Mouse (Mus musculus) CH12F3 (cell line): Measurements from ENCODE around the gene Hs6st3.

Experiments
- in situ Hi-C: fragments of 300-500 bp; cut with MboI; formaldehyde crosslinking; loops from 2 replicates; pipeline ENCODE4 v1.14.3; 2020; ENCODE audit warnings: low sequenced_read_pairs

The Hs6st3 gene

DNA sequence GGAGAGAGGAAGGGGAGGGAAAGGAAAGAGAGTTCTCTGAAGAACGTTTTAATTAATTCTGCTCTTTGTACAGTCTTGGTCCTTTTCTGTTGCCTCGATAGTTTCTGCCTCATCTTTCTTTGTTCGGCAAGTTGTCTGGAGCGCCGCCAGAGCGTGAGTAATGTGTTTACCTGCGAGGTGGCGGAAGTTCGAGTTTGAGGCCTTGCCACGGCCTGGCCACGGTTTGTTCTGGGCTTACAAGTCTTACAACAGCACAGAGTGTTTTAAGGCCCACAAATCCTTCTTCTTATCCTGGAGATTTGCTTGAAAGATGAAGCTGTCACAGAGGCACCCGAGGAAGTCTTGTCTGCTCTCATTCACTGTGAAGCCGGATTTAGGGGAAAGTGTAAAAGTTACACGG, 466.2 kb downstream of the Hs6st3 start:
- in situ Hi-C loops: no loop called here

DNA sequence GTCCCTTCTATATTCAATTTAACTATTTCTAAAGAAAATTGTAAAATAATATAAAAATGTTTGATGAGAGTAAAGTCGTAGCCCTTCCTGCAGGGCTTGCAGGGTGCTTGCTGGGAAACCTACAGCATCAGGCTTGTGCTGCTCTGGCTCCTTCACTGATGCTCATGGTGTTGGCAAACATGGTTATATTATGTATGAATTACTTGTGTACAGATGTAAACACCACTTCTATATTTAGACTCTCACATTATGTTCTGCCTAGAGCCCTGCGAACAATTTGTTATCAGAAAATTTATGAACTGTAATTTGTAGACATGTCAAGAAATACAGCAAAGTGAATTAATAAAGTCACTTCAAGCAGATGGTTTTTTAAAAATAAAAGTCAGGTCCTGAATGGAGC, 474.7 kb downstream of the Hs6st3 start:
- in situ Hi-C loops: no loop called here

DNA sequence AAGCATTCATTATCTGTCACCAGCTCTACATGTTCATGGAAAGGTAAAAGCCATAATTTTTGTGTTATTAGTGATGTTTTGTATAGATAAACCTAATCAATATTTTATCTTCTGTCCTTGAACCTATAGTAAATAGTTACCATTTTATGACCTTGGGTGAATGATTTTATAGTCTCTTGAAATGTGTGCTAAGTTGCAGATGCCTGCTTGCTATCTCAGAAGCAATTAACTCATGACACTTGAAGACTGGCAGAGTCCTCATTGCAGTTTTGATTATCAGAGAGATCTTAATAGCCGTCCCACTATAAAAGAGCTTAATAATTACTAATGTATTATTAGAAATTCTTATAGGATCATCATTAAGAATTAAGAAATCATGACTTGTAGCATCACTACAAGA, 491.0 kb downstream of the Hs6st3 start:
- in situ Hi-C loops: no loop called here

DNA sequence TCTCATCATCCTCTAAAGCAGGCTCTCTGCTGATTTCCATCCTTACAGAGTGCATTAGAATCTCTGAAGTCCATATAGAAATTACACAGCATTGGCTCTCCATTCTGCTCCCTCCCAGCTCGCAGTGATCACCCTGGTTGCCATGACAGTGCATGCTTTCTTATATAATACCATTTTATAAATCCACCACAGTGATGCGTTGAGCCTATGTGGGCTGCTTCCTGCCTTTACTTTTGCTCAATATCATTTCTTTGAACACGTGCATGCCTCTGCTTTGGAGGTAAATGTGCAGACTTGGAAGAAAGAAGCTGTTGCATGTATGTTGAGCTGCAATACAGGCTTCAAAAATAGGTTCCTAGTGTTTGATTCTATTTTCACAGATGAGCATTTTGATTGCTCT, 494.9 kb downstream of the Hs6st3 start:
- in situ Hi-C loops: no loop called here

DNA sequence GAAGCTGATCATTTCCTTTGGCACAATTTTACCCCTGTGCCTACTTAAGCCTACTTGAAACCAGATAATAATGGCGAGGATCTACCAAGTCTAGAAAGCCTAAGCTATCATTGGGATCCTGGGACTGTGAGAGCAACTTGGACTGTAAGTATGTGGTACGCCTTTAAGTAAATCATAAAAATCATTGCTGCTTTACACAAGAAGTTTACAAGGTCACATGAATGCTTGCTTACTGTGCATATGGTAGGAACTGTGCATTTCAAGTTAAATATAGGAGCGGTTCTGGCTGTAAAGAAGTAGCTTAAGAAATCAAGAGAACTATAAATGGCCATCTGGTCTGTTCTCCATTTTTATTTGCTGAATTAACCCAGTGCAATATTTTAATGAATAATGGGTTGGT, 495.5 kb downstream of the Hs6st3 start:
- in situ Hi-C loops: no loop called here

DNA sequence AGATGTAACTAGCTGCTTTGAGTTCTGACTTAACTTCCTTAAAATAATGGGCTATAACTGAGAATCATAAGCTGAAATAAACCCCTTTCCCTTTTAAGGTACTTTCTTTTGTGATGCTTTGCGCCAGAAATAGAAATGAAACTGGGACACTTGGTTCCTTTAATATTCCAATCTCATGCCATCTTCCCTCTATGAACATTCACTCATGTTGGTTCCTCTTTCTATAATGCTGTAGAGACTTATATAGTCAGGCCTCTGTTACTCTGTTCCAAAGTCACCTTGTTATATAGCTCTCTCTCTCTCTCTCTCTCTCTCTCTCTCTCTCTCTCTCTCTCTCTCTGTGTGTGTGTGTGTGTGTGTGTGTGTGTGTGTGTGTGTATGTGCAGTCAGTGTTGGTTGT, 504.7 kb downstream of the Hs6st3 start:
- in situ Hi-C loops: no loop called here

DNA sequence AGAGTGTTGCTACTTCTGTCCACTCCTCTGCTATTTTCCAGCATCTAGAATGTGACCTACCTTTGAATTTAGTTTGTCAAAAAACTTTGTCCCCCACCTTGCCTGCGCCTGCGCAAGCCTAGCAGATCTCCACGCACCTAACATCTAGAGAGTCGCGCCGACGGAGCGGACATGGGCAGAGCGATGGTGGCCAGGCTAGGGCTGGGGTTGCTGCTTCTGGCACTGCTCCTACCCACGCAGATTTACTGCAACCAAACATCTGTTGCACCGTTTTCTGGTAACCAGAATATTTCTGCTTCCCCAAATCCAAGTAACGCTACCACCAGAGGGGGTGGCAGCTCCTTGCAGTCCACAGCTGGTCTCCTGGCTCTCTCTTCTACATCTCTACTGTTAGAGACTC, 505.7 kb downstream of the Hs6st3 start:
- in situ Hi-C loops: no loop called here

DNA sequence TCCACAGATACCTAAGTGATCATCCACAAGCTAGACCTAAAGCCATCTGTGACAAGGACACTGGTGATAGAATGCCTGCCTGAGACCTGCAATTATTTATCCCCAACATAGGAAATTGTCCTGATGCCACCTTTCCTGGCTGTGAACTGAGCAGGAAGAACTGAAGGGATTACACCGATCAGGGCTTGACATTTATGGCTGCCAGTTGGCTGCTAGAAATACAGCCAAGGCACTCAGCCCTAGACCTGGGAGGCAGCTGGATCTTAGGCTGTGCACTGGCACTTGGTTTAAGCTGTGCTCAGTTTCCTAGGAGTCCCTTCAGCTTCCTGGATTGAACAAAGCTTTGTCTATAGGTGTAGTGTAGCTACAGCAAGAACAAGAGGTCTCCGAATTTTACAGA, 518.8 kb downstream of the Hs6st3 start:
- in situ Hi-C loops: no loop called here

DNA sequence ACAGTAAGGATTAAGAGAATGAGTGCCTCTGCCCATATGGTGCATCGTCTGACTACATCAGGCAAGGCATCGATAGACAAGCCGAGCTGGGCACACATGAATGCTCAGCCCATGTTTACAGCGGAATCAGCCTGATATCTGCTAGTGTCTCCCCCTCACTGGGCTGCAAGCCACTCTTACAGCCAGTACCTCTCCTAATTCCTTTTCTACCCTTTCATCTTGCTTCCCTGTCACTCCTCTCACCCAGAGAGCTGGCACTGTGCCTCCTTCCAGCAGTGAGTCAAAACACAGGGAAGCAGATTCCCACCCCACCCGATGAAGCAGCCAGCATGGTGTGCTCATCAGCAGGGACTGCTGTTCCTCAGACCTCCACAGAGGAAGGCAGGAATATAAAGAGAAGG, 527.6 kb downstream of the Hs6st3 start:
- in situ Hi-C loops: no loop called here

DNA sequence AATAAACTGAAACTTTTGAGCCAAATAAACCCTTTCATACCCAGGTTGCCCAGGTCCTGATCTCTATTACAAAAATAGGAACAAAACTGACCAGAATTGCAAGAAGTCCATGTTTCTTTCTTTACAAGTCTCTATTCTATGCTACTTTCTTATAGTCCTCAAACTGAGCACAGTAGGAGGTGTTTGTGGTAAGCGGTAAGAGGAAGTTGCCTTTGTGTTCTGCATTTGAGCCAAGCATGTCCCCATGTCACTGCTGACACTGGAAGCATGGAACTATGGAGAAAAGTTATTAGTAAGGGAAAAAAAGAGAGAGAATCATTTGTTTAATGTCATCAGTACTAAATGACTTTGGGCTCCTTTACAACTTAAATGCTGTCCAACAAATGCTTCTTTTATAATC, 529.3 kb downstream of the Hs6st3 start:
- in situ Hi-C loops: no loop called here

DNA sequence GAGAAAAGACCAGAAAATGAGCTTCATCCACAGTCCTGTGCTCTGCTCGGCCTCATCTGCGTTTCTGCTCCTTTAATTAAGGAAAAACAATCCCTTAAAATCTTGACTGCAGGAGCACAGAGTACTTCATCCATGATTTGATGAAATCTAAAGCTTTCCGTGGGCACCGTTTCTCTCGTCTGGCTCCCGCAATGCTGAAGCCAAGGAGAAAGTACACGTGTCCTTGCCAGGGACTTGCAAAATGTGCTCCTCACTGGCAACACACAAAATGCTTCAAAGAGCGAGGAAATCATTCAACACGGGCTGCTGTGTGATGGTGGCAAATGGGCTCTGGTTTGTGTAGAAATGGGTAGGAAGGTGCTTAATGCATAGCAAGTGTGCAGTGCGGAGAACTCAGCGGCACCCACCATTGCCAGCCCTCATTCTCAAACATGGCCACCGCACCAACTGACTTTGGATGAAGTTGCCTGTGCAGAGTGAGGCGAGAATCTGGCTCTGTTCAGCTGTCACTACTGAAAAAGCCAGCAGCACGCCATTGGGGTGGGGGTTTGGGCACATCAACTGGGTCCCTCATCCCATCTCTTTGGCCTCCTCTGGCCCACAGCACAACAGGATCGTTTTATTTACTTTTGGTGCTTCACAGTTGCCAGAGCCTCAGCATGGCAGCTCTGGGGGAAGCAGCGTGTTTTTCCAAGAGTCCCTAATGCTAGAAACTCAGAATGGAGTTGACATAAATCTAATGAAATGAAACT, 532.9 kb downstream of the Hs6st3 start:
- in situ Hi-C loops: no loop called here

DNA sequence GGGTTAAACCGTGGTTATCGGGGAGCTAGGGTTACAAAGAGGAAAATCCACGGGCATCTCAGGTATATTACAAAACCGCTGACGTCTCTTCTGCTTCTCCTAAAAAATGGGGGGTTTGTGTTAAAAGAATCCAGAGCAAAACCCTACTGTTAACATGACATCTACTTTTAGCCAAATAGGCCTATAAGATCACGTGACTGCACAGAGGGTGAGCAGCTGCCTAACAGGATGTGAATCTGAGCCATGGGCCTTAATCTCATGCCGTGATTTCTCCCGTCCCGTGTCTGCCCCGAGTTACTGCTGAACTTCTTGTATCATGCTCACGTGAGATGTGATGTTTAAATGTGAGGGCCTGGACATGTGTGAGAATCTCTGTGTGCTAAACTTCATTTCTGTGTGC, 540.4 kb downstream of the Hs6st3 start:
- in situ Hi-C loops: no loop called here

DNA sequence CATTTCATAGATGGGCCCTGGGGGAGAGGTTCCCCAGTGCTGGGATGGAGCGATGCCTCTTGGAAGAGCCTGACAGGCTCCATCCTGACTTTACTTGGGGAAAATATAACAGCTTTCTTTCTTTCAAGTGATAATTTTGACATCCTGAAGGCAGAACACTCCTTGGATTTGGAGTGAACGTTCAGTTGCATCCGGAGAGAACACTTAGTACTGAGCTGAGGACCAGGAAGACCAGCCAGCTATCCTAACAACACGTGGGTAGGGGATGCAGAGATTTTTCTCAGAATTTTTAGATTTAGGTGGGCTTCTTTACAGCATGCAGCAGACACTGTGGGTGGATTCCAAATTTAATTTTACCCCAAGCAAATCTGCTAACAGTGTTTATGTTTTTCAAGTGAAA, 541.9 kb downstream of the Hs6st3 start:
- in situ Hi-C loops: no loop called here

DNA sequence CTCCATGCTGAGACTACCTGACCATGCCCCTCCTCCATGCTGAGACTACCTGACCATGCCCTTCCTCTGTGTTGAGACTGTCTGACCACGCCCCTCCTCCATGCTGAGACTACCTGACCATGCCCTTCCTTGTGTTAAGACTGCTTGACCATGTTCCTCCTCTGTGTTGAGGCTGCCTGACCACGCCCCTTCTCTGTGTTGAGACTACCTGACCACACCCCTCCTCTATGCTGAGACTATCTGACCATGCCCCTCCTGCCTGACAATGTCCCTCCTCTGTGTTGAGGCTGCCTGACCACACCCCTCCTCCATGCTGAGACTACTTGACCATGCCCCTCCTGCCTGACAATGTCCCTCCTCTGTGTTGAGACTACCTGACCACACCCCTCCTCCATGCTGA, 549.7 kb downstream of the Hs6st3 start:
- in situ Hi-C loops: no loop called here

DNA sequence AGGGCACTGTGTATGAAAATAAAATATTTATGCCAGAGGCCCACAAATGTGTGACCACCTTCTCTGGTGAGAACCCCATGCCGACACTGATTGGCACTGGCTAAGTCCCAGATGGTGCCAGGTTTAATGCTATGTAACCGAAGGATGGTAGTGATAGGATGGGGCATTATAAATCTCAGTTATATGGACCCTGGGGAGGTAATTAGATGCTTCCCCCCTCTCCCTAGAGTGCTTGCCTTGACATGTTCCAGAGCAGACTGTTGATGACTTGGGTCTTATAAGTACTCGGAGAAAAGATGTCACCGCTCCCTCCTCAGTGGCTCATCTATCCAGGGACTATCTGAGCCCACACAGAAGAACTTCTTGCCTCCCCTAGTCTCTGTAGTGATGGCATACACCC, 561.8 kb downstream of the Hs6st3 start:
- in situ Hi-C loops: no loop called here

DNA sequence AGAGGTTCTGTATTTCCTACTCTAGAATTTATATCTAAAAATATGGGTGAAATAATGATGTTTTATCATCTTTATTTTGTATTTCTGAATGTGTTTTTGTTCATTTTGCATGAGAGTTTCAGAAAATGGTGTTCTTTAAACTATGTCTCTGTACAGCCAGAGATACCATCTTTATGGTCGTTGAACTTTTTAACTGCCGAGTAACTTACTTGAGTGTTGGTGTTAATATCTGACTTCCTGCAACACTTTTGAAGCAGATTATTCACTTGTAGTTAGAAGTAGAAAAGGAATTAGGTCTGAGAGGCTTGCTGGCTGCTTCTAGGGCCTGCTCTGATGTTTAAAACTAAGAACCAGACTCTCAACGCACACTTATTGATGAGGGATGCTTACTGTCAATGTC, 576.6 kb downstream of the Hs6st3 start:
- in situ Hi-C loops: no loop called here

DNA sequence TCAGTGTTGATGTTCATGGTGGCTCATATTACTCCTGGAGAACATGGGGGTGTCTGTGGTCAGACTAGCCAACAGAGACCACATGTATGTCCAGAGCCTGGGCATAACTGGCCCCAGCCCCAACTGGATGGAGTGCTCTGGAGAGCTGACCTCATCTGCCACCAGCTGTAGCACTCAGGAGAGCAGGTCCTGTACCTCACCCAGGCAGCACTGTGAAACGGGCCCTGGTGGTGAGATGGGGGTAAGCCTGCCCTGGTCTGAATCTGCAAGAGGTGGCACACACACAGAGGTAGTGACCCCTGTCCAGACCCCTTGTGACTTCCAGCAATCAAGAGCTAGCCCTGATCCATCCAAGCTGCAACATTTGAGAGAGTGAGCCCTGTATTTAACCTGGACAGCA, 579.2 kb downstream of the Hs6st3 start:
- in situ Hi-C loops: no loop called here

DNA sequence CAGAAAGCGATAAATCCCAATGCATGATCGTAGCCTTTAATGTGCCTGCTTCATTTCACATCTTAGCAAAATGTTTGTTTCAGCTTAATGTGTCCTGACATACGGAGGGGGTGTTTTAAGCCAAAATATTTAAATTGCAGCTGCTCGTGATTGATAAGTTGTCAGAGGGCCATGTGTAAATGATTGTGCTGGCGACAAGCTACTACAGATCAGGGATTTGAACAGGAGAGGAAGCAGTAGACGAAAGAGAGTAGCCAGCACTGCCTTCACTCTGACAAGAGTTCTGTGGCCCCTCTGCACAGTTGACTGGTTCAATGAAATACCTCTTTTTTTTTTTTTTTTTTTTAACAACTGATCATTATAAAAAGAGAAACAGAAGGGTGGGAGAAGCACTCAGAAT, 587.0 kb downstream of the Hs6st3 start:
- in situ Hi-C loops: no loop called here

DNA sequence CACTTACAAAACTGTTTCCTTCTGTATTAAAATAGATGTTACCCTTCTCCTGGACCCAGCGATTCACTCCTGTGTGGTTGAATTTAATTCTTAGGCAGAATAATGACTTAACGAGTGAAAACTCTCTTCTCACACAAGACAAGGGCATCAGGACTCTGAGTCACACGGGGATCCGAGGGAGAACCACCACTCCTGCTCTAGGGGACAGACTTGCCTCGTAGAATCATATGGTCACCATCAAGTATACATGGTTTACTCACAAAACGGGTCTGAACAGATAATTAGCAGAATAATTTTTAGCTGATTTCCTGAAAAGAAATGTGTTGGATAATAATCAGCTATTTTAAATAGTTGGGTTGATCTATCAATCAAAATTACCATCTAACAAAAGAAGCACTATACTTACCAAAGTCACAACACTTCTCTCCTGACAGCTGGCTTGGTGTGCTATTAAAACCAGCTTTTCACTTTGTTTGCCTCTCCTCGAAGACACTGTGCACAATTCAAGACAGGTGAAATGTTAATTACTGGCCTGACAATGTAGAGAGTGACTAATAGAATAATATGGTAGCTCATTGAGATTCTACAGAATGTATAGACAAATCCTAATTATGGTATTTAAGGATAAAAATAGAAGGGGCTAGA, 593.4 kb downstream of the Hs6st3 start:
- in situ Hi-C loops: no loop called here

DNA sequence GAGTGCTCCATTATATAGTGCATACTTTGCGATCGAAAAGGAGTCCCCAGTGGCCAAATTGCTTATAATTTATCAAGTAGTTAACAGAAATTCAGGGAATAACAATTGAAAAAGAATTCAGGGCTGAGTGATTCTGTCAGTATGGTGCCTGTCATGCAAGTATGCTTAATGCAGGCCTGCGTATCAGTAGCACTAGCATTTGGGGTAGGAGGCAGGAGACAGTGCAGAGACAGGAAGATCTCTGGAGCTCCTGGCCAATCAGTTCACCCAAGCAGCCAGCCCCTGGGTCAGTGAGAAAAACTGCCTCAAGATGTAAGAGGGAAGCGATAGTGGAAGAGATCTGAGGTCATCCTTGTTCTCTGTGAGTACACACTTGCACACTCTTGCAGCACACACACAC, 594.1 kb downstream of the Hs6st3 start:
- in situ Hi-C loops: no loop called here

DNA sequence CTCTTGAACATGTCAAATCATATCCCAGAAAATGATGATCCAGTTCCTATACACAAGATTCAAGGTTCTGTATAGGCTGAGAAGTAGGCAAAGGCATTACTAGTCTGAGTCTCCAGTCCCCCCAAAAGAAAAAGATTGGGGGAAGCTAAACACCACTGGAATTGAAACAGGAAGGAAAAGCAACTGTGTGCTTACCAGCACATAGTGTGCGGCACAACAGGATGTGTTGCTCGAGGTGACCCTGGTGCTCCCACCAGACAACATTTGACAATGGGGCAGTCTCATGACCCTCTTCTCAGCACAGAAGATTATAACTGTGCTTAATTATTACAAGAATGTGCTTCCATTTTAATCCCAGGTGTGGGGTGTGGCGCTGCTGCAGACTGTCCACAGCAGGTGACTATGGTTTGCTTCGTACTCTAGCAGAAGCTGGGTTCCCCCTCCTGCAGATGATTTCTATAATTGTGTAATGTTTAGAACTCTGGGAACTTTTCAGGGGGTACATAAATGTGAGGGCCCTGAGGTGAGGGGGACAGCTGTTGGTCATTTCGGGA, 599.3 kb downstream of the Hs6st3 start:
- in situ Hi-C loops: no loop called here

DNA sequence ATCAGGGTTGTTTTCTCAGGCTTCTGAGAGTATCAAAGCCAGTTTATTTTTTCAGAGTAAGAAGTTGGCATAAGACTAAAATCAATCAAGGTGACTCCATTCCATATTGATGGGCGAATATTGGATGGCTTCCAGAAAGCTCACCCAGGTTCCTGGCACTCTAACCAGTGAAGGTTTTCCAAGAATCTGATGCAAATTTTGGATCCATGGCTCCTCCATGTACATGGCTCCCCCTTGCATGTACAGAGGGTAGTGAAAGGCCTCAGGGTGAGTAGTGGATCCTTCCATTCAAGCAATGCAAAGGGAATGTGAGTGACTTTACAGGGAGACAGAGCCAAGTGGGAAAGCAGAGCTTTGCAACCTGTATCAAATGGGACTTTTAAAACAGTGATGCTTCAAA, 603.6 kb downstream of the Hs6st3 start:
- in situ Hi-C loops: no loop called here

DNA sequence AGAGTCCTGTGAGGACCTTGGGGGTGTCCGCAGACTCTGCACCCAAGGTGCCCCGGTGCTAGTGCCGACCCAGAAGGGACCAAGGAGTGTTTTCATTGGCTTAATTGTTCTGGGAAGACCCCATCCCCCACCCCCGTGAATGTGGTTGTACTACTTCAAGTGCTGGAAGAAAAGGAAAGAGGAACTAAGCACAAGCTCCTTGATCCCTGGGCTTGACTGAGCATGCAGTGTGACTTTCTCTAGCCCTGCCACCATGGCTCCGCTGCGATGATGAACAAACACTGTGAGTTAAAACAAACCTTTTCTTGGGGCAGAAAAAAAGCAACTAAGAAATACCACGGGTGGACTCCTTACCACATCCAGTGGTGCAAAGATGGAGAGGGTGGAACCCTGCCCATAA, 623.2 kb downstream of the Hs6st3 start:
- in situ Hi-C loops: no loop called here
